Comparison of ENCODE assay signal across 11 mouse cellular contexts in genomic region chr7:132658688-132659087, GRCm38 (mm10). TPM values are rescaled to one million over a fixed set of nuclear protein-coding genes. Genes with fewer than 3 reads are reported as not detected.
DNase-seq lines count a peak whose midpoint lies in the region; ATAC-seq and TF ChIP-seq lines count a peak whose summit lies in the region.
"Had no signal": no experiment of that assay in that cellular context is flagged by ENCODE, and none has a peak within 500 bp of the region (broad histone marks: within the 10 kb centered on the region; RNA-seq: fewer than 3 reads in every experiment).

No protein-coding gene starts in this region.

- peaks cover 70% of the 10 kb centered on the region for H3K27me3 ChIP-seq in forebrain, embryonic 10.5 days (ENCODE audit: poor library complexity, severe bottlenecking)
- no peaks in the 10 kb centered on the region for H3K27me3 ChIP-seq in forebrain, embryonic 16.5 days (replicated peaks; ENCODE audit: control insufficient read depth, insufficient read depth, low read length)
- no peaks in the 10 kb centered on the region for H3K27me3 ChIP-seq in liver, adult 2 months (ENCODE audit: control insufficient read depth, insufficient read depth, low read length)
- H3K27me3 ChIP-seq in liver, embryonic 11.5 days (replicated peaks; ENCODE audit: control insufficient read depth, insufficient read depth, low read length) = no peaks in the 10 kb centered on the region
- H3K27me3 ChIP-seq in heart, postnatal 0 days (ENCODE audit: control insufficient read depth, insufficient read depth, low read length) = no peaks in the 10 kb centered on the region
- H3K27me3 ChIP-seq in limb, embryonic 10.5 days (ENCODE audit: low read depth, poor library complexity, severe bottlenecking) = no peaks in the 10 kb centered on the region
- H3K27me3 ChIP-seq: liver, embryonic 13.5 days had no signal

- no peaks in the 10 kb centered on the region for H3K9me3 ChIP-seq in forebrain, embryonic 10.5 days
- no peaks in the 10 kb centered on the region for H3K9me3 ChIP-seq in forebrain, embryonic 16.5 days (ENCODE audit: control insufficient read depth, low read length)
- H3K9me3 ChIP-seq in liver, embryonic 11.5 days (ENCODE audit: control insufficient read depth, low read length) = no peaks in the 10 kb centered on the region
- H3K9me3 ChIP-seq in heart, postnatal 0 days (replicated peaks; ENCODE audit: control insufficient read depth, low read length) = no peaks in the 10 kb centered on the region
- H3K9me3 ChIP-seq in limb, embryonic 10.5 days (replicated peaks) = no peaks in the 10 kb centered on the region
- H3K9me3 ChIP-seq: liver, embryonic 13.5 days had no signal

- peak overlapping the region; percentile 87 for H3K27ac ChIP-seq in forebrain, embryonic 10.5 days
- H3K27ac ChIP-seq in forebrain, embryonic 16.5 days (ENCODE audit: low read length) = no peak overlapping the region
- 0 out of 2 replicates have a peak overlapping the region, but pooled peaks have one; percentile 8 for H3K27ac ChIP-seq in liver, adult 2 months (replicated peaks; ENCODE audit: insufficient read depth, low read depth, low read length)
- H3K27ac ChIP-seq in liver, embryonic 11.5 days (ENCODE audit: low read depth, low read length) = no peak overlapping the region
- H3K27ac ChIP-seq in heart, postnatal 0 days (ENCODE audit: low read depth) = peak overlapping the region; percentile 62
- H3K27ac ChIP-seq in limb, embryonic 10.5 days = peak overlapping the region; percentile 65
- H3K27ac ChIP-seq: liver, embryonic 13.5 days had no signal

- TF ChIP-seq CTCF in liver, adult 2 months (IDR thresholded peaks at IDR 0.05; ENCODE audit: low read depth, low read length) = no peak
- no peak for TF ChIP-seq CTCF in heart, postnatal 0 days (IDR thresholded peaks at IDR 0.05; ENCODE audit: low read depth)

- ATAC-seq in forebrain, embryonic 16.5 days = no peak
- ATAC-seq in liver, embryonic 11.5 days (replicated peaks; ENCODE audit: low FRiP score) = no peak
- no peak for ATAC-seq in heart, postnatal 0 days (ENCODE audit: insufficient read depth, low read depth)

- H3K36me3 ChIP-seq in forebrain, embryonic 10.5 days (replicated peaks) = no peaks in the 10 kb centered on the region
- H3K36me3 ChIP-seq in forebrain, embryonic 16.5 days (ENCODE audit: control insufficient read depth, insufficient read depth) = no peaks in the 10 kb centered on the region
- no peaks in the 10 kb centered on the region for H3K36me3 ChIP-seq in liver, adult 2 months (ENCODE audit: control insufficient read depth, insufficient read depth, low read length)
- no peaks in the 10 kb centered on the region for H3K36me3 ChIP-seq in liver, embryonic 11.5 days (ENCODE audit: control insufficient read depth, insufficient read depth, low read length)
- no peaks in the 10 kb centered on the region for H3K36me3 ChIP-seq in heart, postnatal 0 days (replicated peaks; ENCODE audit: control insufficient read depth, insufficient read depth, low read length)
- H3K36me3 ChIP-seq in limb, embryonic 10.5 days = no peaks in the 10 kb centered on the region
- H3K36me3 ChIP-seq: liver, embryonic 13.5 days had no signal

- H3K4me3 ChIP-seq in forebrain, embryonic 10.5 days = no peak overlapping the region
- no peak overlapping the region for H3K4me3 ChIP-seq in forebrain, embryonic 16.5 days (replicated peaks; ENCODE audit: low read length)
- no peak overlapping the region for H3K4me3 ChIP-seq in liver, adult 2 months (ENCODE audit: insufficient read depth, low read depth, low read length)
- no peak overlapping the region for H3K4me3 ChIP-seq in liver, embryonic 11.5 days (ENCODE audit: low read depth, low read length)
- H3K4me3 ChIP-seq in heart, postnatal 0 days (ENCODE audit: low read depth, low read length) = no peak overlapping the region
- no peak overlapping the region for H3K4me3 ChIP-seq in limb, embryonic 10.5 days
- H3K4me3 ChIP-seq: liver, embryonic 13.5 days; myocyte had no signal

- WGBS in forebrain, embryonic 10.5 days = 82% methylated on average over 5 of the region's 5 CpGs
- 77% methylated on average over 5 of the region's 5 CpGs for WGBS in forebrain, embryonic 16.5 days
- WGBS in liver, adult 2 months = 92% methylated on average over 5 of the region's 5 CpGs
- WGBS in liver, embryonic 11.5 days = 80% methylated on average over 5 of the region's 5 CpGs
- WGBS in heart, postnatal 0 days = 78% methylated on average over 5 of the region's 5 CpGs
- WGBS in limb, embryonic 10.5 days = 84% methylated on average over 5 of the region's 5 CpGs

- TF ChIP-seq POLR2A in liver, adult 2 months (IDR thresholded peaks at IDR 0.05; ENCODE audit: extremely low read depth, insufficient read depth, low read length) = no peak

- no peak overlapping the region for H3K4me2 ChIP-seq in forebrain, embryonic 16.5 days (ENCODE audit: low read length)
- no peak overlapping the region for H3K4me2 ChIP-seq in liver, embryonic 11.5 days
- H3K4me2 ChIP-seq in heart, postnatal 0 days (ENCODE audit: low read depth, low read length) = no peak overlapping the region
- H3K4me2 ChIP-seq: liver, embryonic 13.5 days had no signal

- H3K9ac ChIP-seq in forebrain, embryonic 16.5 days (replicated peaks; ENCODE audit: low read depth, low read length) = no peak overlapping the region
- no peak overlapping the region for H3K9ac ChIP-seq in liver, adult 2 months (ENCODE audit: low read depth, low read length)
- H3K9ac ChIP-seq in liver, embryonic 11.5 days (ENCODE audit: low read depth, low read length) = no peak overlapping the region
- H3K9ac ChIP-seq in heart, postnatal 0 days (replicated peaks; ENCODE audit: low read depth, low read length) = no peak overlapping the region
- H3K9ac ChIP-seq: liver, embryonic 13.5 days had no signal

- H3K79me2 ChIP-seq in liver, adult 2 months (ENCODE audit: control insufficient read depth, insufficient read depth, low read length) = no peaks in the 10 kb centered on the region

- TF ChIP-seq EP300 in heart, postnatal 0 days (IDR thresholded peaks at IDR 0.05; ENCODE audit: low read depth) = no peak

- no peak for DNase-seq in forebrain, embryonic 10.5 days (ENCODE audit: extremely low spot score, low spot score)
- DNase-seq in liver, adult 2 months (ENCODE audit: extremely low read depth, low read depth, low spot score) = no peak
- DNase-seq in liver, embryonic 11.5 days (ENCODE audit: low spot score) = no peak
- DNase-seq in heart, postnatal 0 days (ENCODE audit: low spot score) = no peak
- no peak for DNase-seq in limb, embryonic 10.5 days (ENCODE audit: low spot score)
- DNase-seq in urinary bladder, postnatal 36 days (ENCODE audit: low spot score in 2 of 2) = no peak
- no peak for DNase-seq in c-Kit-positive CD71-positive TER-119-positive erythroid progenitor cells, embryonic 14.5 days (ENCODE audit: low spot score)
- DNase-seq: liver, embryonic 13.5 days had no signal

- peaks cover 77% of the 10 kb centered on the region for H3K4me1 ChIP-seq in forebrain, embryonic 10.5 days
- H3K4me1 ChIP-seq in forebrain, embryonic 16.5 days (replicated peaks; ENCODE audit: control insufficient read depth, insufficient read depth, low read length) = peaks cover 28% of the 10 kb centered on the region
- peaks cover 12% of the 10 kb centered on the region for H3K4me1 ChIP-seq in liver, adult 2 months (ENCODE audit: control insufficient read depth, insufficient read depth, low read length)
- peaks cover 22% of the 10 kb centered on the region for H3K4me1 ChIP-seq in liver, embryonic 11.5 days (replicated peaks; ENCODE audit: control insufficient read depth, insufficient read depth, low read length)
- H3K4me1 ChIP-seq in heart, postnatal 0 days (ENCODE audit: control insufficient read depth, insufficient read depth) = peaks cover 26% of the 10 kb centered on the region
- H3K4me1 ChIP-seq in limb, embryonic 10.5 days = peaks cover 60% of the 10 kb centered on the region

RNA-seq across cellular contexts. Expression of gene Lhpp, which starts 48.2 kb away (rescaled TPM):
- polyA plus RNA-seq in forebrain, embryonic 10.5 days (2016; fragmentation: Nextera tagmentation; extraction: Ambion mirVana) = 17.3 and 17.4 TPM in 2 replicates
- 26.4 and 31.2 TPM in 2 replicates for polyA plus RNA-seq in forebrain, embryonic 16.5 days (2015; fragmentation: Nextera tagmentation; extraction: Ambion mirVana)
- total RNA-seq in liver, adult 2 months (2014; rRNA removed) = 55.4 and 60.2 TPM in 2 replicates
- 137 and 166 TPM in 2 replicates for polyA plus RNA-seq in liver, adult 2 months (2012; rRNA removed)
- 15.8 TPM in 2 replicates for polyA plus RNA-seq in liver, embryonic 11.5 days (2014; fragmentation: Nextera tagmentation; extraction: Ambion mirVana)
- total RNA-seq in heart, postnatal 0 days (2014; rRNA removed; ENCODE audit: low replicate concordance) = 32.2 and 40.1 TPM in 2 replicates
- 21.3 and 22.9 TPM in 2 replicates for polyA plus RNA-seq in heart, postnatal 0 days (2015; fragmentation: Nextera tagmentation; extraction: Ambion mirVana)
- polyA plus RNA-seq in limb, embryonic 10.5 days (2016; fragmentation: Nextera tagmentation; extraction: Ambion mirVana) = 20.1 and 28.0 TPM in 2 replicates

RNA-seq across cellular contexts. Expression of gene Nkx1-2, which starts 59.3 kb away (rescaled TPM):
- polyA plus RNA-seq in forebrain, embryonic 10.5 days (2016; fragmentation: Nextera tagmentation; extraction: Ambion mirVana) = 0.09 and 0.15 TPM in 2 replicates
- polyA plus RNA-seq in forebrain, embryonic 16.5 days (2015; fragmentation: Nextera tagmentation; extraction: Ambion mirVana) = 0.11 TPM in 1 of 2 replicates, not detected in the other
- not detected in 2 replicates for total RNA-seq in liver, adult 2 months (2014; rRNA removed)
- polyA plus RNA-seq in liver, adult 2 months (2012; rRNA removed) = 0.04 TPM in 1 of 2 replicates, not detected in the other
- not detected in 2 replicates for polyA plus RNA-seq in liver, embryonic 11.5 days (2014; fragmentation: Nextera tagmentation; extraction: Ambion mirVana)
- total RNA-seq in heart, postnatal 0 days (2014; rRNA removed; ENCODE audit: low replicate concordance) = not detected in 2 replicates
- polyA plus RNA-seq in heart, postnatal 0 days (2015; fragmentation: Nextera tagmentation; extraction: Ambion mirVana) = not detected in 2 replicates
- polyA plus RNA-seq in limb, embryonic 10.5 days (2016; fragmentation: Nextera tagmentation; extraction: Ambion mirVana) = 0.09 TPM in 1 of 2 replicates, not detected in the other
- total RNA-seq: gastrocnemius, postnatal 10 days had no signal
- polyA plus RNA-seq: liver, embryonic 13.5 days; myocyte had no signal

Comparison
In these comparisons a context has a peak if more than half of its experiments do, and no peak if none do; other contexts are left out.
1. H3K27ac ChIP-seq: peak in forebrain, embryonic 10.5 days (single experiment), liver, adult 2 months (single experiment), heart, postnatal 0 days (single experiment) and limb, embryonic 10.5 days (single experiment); none in forebrain, embryonic 16.5 days (single experiment) and liver, embryonic 11.5 days (single experiment).